Mouse (Mus musculus) v-Abl transformed pro-B cells (cell line): ENCODE data around the gene Chrm4.

ENCODE experiments used
- in situ Hi-C, 2 experiments: fragments of 400-800 bp; cut with MboI; formaldehyde crosslinking; loops; one replicate each; pipeline ENCODE4 v1.15.1; 2025; ENCODE audit not compliant: unreplicated experiment in 2 of 2

The Chrm4 gene

DNA sequence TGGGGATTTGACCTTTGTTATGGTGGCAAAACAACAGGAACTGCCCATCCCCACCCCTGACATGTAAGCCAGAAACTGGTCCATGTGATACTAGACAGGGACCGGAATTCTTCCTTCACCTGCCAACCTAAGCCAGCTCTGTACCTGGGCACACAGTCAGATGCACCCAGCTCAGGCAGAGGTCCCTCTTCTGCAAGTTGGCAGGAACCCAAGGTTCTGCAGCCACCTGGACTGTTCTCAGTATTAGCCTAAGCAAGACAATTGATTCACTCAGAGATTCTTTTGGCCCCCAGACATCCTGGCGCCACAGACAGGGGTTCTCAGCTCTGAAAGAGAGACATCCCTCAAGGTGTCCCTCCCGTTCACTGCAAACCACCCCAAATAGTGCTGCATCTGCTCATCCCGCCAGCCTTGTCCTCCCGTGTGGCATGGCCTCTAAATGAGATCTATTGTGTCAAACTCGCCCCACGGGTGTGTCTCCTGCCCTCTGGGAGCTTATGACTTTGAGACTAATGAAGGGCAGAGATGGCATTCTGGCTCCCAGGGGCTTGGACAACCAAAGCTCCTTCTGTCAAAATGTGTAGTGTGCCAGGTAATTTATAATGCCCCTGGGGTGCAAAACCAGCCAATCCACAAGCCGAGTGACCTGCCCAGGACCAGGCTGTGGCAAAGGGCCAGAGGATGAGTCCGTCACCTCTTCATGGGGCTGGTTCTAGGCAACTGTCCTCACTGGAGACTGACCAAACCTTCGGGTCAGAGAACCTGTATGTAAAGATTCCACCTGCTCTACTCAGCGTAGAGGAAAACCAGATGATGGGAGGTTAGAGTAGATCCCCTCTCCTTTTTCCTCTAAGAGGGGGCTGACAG is 32.7 kb downstream of the Chrm4 start:
- in situ Hi-C loops: loop anchor here in 1 of 2 experiments (25.0 kb wide), 2 partner anchors 1228 to 1478 kb away; partner anchors contain the start of gene Trp53i11

- in situ Hi-C loops: loop anchor here in 1 of 2 experiments (25.0 kb wide), 2 partner anchors 1227 to 1477 kb away; partner anchors contain the start of gene Trp53i11
These were observed 33.4 kb downstream of the Chrm4 start for GRCm38 (mm10) chr2:91960459-91960858.

- in situ Hi-C loops: loop anchor here in 1 of 2 experiments (25.0 kb wide), 2 partner anchors 1225 to 1475 kb away; partner anchors contain the start of gene Trp53i11
These were observed 35.1 kb downstream of the Chrm4 start for GRCm38 (mm10) chr2:91961901-91962761.

DNA sequence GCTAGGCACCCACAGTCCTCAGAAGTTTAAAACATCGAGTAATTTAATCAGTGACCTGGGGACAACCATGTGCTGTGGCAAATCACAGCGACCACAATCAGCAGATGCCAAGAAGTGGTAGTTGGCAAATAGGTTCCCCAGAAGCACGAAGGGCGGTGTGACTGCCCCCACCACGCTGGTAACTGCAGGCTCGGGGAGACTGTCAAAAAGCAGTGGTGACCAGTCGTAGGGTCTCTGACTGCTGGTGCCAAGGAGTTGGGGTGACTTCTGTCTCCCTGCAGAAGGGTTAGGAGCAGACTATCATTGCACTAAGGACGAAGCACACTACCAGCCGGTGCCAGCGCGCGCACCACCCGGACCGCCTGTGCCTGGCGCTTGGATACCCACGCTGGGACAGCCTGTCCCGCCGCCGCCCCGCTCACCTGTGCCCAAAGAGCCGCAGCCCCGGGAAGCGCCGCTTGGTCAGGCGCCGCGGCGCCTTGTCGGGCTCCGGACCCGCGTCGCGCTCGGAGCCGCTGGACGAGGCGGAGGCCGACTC is 35.9 kb downstream of the Chrm4 start:
- in situ Hi-C loops: loop anchor here in 1 of 2 experiments (25.0 kb wide), 2 partner anchors 1224 to 1474 kb away; partner anchors contain the start of gene Trp53i11

DNA sequence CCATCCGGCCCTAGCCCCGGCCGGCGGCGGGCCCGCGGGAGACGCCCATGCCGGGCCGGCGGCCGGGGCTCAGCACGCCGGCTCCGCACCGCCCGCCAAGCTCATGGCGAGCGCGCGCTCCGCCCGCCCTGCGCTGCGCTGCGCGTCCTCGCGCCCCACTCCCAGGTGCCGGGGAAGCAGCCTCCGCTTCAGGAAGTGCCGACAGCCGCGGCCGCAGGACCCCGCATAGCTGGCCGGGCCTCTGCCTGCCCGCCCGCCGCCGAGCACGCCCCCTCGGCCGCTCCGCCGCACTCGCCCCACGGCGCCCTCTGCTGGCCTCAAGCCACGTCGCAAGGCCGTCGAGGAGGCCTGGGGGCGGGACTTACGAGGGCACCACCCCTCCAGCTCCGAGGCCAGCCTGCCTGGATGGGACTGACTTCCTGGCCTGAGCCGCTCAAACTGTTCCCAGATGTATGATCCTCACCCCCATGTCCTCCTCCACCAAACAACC is 36.4 kb downstream of the Chrm4 start:
- in situ Hi-C loops: loop anchor here in 1 of 2 experiments (25.0 kb wide), 2 partner anchors 1224 to 1474 kb away; partner anchors contain the start of gene Trp53i11

DNA sequence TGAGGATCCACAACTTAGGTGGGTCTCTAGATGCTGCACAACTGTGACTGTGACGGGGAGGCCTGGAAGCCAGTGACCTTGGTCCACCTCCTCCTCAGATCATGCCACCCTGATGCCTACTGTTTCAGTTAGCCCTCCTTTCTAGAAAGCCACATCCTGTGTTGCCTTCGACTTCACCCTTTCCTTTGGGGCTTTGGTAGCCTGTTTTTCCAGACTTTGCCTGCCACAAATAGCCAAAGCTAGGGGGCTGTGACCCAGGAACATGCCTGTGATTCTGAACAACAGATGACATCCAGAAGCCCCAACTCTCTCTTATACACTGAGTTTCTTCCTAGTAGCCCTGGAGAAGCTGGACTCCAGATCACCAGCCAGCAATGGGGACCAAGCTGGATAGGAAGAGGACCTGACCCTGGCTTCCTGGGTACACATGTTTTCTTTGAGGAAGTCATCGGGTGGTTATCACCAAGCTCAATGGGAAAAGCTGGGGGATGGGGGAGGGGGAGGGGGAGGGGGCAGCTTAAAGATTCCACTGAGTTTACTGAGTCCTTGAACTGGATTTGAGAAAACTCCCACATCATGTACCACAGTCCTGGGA is 37.7 kb downstream of the Chrm4 start:
- in situ Hi-C loops: loop anchor here in 1 of 2 experiments (25.0 kb wide), 2 partner anchors 1223 to 1473 kb away; partner anchors contain the start of gene Trp53i11

DNA sequence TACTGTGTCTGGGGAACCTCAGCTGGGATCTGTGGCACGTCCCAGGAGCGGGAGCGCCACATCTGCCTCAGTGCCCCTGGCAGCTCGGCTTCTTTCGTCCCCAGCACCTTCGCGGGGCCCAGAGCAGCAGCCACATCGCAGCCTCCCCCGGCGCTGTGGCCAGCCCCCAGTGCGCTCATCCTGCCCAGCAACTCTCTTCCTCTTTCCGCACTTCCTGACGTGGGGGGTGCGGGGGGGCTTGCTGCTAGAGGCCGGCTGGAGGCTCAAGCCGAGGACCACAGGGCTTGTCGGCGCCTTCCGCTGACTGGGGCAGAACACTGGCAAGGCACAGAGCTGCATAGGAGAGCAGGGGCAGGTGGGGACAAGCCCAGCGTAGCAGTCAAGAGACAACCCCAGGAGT is 38.4 kb downstream of the Chrm4 start:
- in situ Hi-C loops: loop anchor here in 1 of 2 experiments (25.0 kb wide), 2 partner anchors 1222 to 1472 kb away; partner anchors contain the start of gene Trp53i11

GRCm38 (mm10) chr2:91966367-91966766 is 39.3 kb downstream of the Chrm4 start:
- in situ Hi-C loops: loop anchor here in 1 of 2 experiments (25.0 kb wide), 2 partner anchors 1221 to 1471 kb away; partner anchors contain the start of gene Trp53i11

GRCm38 (mm10) chr2:91967962-91968361 is 40.9 kb downstream of the Chrm4 start:
- in situ Hi-C loops: loop anchor here in 1 of 2 experiments (25.0 kb wide), 2 partner anchors 1219 to 1469 kb away; partner anchors contain the start of gene Trp53i11

DNA sequence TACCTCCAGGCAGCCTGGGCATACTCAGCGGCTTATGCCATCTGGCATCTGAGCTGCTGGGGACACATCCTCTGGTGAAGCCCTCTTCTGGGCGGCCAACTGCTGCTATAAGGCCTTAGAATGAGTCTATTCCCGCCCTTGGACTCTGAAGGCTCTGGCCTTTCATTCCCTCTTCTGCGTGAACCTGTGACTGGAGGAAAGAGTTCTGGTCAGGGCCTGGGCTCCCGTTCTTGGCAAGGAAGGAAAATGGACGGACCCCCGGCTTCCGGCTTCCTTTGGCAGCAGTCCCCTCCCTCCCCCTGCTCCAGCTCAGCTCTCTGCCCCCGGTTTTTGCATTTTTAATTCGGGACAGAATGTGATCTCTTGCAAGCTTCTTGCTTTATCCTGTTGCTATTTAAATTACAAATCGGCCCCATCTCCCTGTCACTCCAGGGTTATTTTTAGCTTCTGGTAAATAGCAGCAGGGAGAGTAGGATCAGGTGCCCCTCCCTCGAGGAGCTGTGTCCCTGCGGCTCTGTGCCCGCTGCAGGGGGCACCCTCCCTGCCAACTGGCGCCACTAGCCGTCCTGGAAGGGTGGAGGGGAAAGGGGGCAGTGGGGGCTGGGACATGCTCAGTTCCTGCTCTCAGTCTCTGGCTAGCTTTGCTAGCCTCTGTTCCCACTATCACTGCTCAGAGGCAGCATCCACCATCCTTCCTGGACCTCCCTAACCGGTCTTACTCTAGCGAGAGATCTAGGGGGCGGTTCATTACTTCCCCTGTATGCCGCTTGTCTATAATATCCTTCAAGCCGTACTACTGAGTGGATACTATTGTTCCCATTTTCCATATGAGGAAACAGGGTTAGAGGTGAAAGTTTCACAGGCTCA is 44.4 kb downstream of the Chrm4 start:
- in situ Hi-C loops: loop anchor here in 1 of 2 experiments (25.0 kb wide), 2 partner anchors 1216 to 1466 kb away; partner anchors contain the start of gene Trp53i11

DNA sequence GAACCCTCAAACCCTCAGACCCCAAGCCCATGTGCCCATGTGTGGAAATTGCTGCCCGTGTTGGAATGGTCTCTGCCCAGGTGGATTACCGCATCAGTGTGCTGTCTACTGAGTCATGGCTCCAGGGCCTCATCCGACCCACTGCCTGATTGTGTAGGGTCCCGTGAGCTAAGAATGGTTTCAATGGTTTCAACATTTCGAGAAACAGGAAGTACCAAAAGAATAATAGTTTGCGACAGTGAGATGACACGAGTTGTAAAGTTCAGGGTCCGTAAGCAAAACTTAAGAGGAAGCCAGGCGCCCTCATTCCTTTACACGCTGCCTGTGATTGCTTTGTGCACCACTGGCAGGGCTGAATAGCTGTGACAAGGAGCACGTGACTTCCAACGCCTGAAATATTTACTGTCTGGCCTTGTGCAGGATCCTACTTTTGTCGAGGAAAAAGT is 45.1 kb downstream of the Chrm4 start:
- in situ Hi-C loops: loop anchor here in 1 of 2 experiments (25.0 kb wide), 2 partner anchors 1215 to 1465 kb away; partner anchors contain the start of gene Trp53i11

GRCm38 (mm10) chr2:91973416-91974135 is 46.5 kb downstream of the Chrm4 start:
- in situ Hi-C loops: loop anchor here in 1 of 2 experiments (25.0 kb wide), 2 partner anchors 1214 to 1464 kb away; partner anchors contain the start of gene Trp53i11

DNA sequence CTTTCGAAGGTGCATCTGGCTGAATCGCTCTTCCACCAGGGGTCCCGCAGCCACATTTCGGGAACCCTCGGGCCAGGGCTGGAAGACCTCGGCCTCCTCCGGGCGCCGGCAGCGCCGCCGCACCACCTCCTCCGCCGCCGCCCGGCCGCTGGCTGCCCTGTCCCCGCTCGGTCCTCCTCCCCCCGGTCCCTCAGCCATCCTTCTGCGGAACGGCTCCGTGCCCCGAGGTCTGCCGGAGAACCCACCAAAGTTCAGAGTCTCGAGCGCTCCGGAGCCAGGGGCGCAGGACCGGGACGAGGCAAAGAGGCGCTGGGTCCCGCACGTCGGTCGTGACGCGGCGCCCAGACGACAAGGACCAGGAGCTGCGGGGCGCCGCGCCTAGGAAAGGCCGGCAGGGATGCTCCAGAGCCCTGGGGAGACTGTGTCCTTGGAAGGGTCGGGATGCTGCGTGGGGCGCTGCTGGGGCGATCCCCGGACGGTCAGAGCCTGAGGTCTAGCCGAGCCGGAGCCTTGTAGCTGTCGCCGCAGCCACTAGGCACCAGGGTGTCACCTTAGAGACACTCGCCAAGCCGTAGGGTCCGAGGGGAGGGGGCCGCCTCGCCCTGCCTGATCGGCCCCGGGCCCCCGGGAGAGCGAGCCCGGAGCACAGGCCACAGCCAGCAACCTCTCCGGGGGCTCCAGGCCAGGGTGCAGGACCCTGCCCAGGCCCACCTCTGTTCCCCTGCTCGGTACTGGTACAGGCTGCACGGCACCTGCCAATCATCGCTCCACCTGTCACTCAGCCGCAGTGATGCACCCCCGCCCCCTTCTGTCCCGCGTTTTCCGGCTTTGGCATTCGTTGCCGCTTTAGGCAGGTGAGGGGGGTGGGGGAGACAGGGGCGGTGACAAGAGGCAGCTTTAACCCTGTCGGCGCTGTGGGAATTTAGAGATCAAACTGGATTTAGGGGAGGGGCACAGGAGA is 48.8 kb downstream of the Chrm4 start, which contains the start of gene Dgkz:
Dgkz (minus strand) TSS at position 284 of the 961 bp plus-strand sequence.
- in situ Hi-C loops: no loop called here

DNA sequence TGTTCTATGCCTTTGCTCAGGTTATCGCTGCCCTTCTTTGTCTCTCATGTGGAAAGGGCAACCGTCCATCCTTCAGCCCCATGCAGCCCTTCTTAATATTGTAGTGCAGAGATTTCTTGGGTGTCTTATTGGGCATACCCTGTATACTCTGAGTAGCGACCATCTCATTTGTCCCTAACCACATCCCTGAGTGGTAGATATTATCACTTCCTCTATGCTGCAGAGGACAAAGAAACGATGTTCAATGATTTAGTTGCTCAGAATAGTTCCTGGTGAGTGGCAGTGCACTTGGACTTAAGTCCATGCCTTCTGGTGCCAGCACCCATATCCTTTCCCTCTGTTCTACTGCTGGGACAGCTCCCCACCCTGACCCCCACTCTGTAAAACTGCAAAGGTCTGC is 50.9 kb downstream of the Chrm4 start:
- in situ Hi-C loops: no loop called here
